Mouse (Mus musculus) embryo, embryonic 10.5 days (tissue): ENCODE measurements around the gene Col25a1.

Source experiments
- DNase-seq: peaks from one replicate; pipeline ENCODE4 v3.0.0-alpha.2; 2015; ENCODE audit warnings: low spot score

The Col25a1 gene

DNA sequence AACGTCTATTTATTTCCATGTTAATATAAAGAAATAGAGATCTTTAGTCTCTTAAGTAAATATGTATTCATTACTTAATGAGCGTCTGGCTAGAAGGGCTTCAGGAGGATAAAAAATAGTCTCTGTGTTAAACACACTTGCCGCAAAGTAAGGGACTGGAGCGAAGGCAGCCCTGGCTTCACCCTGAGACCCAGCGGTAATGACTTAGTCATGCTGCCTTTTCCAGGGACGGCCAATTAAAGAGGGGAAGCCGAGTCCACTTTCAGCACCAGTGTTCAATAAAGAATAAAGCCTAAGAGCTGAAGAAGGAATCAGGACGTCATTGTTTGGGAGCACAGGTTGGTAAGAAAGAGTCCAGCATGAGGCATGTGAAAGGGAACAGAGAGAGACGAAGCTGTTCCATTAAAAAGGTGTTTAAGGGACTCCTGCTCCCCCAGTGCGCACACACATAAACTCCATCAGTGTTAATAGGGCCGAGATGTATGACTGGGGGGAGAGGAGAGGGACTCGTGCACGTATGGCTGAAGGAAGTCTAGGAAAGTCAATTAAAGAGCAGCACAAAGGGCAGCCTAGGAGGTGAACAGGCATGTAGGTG lies 30.1 kb downstream of the Col25a1 start:
- DNase-seq = peak; percentile 26

DNA sequence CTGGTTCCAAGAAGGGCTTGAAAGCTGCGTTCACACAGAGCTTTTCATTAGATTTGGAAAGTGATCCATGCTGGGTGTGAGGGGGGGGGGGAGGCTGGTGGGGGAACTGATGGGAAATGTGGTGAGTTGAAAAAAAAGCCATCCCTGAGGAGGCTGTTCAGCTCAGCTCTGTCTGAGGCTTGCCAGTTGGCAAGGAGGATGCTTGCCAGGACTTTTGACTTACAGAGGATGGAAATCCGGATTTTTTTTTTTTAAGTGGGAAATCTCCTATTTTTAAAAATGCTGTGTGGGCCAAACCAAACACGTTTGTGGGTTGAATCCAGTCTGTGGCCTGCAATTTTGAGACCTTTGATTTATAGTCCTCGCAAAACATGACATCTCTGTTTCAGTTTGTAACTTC lies 35.6 kb downstream of the Col25a1 start:
- DNase-seq = no peak

DNA sequence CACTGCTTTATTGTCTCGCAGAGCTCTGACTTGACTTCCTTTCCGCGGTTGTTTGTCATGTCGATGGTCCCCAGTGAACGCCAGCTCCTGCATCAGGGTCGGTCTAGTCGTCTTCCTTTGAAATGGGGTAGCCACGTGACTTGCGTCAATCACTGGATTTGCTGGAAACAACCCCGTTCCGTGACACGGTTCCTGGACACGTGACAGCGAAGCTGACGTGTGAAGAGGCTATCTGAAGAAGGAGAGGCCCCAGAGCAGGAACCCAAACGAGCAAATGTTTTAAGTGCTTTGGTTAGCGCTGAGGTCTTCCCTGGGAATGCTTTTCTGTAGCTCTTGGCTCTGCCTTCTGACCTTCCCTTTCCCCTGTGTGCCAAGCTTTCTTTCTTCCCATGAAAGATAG lies 41.5 kb downstream of the Col25a1 start:
- no peak for DNase-seq

DNA sequence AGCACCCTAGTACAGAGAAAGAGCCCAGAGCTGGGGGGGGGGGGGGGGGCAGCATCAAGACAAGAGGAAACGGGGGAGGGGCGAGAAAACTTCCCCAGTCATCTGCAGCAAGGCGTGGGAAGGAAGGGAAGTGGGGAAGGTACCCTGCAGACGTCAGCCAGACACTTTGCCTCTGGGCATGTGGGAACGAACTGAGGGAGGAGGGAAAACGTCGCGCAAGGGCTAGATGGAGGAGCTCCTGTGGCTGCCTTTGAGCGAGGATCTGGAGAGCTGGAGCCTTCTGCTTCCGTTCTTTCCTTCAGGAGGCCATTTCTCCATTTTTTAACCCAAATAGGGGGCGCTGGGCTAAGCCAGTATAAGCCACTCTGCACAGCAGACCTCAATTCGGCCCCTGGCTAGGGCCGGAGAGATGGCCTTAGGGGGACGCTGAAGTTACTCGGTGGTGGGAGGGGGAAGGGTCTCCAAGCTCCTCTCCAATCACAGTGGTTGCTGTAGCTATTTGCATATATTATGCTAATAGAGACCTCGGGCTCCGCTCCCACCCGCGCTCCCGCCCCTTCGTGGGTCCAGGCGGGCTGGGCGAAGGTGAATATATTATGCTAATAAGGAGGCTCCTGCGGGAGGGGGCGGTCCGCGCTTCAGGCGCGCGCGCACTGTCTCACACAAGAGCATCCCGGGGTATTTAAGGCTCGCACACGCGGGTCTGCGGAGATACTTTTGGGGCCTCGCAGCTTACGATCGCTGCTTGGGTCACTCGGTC lies 49.1 kb downstream of the Col25a1 start:
- DNase-seq = peak; percentile 93

DNA sequence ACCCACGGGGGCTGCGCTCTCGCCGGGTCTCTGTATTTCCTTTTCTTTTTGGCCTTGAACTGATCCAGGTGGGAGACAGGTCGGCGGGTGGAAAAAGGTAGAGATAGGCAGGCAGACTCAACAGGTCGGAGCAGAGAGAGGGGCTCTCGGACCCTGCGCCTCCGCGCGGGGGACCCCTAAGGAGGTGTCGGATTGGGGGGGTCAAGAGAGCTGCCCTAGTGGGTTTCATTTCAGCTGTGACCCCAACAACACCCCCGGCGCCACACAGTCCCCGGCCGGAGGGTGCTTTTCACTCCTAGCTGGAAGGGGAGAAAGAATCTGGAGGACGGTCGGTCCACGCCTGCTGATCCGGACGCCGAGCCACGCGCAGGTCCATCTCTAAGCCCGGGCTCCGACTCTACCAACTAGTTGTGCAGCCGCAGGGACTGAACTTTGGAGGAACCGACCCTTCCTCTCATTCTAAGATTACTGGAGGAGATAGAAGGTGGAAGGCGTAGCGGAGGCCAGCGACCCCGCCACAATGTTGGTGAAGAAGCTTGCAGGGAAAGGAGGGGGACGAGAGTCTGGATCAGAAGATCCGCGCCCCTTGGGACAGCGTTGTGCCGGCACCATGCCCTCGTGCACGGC lies 49.8 kb downstream of the Col25a1 start:
- DNase-seq = peak; percentile 52

DNA sequence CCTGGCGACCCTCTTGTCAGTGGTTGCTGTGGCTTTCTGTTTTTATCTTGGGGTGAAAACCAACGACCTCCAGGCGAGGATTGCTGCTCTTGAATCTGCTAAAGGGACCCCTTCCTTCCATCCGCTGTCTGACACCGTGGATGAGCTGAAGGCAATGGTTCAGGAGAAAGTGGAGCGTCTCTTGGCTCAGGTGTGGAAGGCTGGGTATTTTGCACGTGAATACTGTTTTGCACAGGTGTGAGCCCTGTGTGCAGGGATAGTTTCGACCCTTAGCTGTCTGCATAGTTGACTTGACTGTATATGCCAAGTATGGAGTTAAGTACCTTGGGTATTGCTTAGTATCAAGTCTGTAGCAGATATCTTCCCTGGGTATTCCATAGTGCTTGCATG lies 50.3 kb downstream of the Col25a1 start:
- DNase-seq = no peak

DNA sequence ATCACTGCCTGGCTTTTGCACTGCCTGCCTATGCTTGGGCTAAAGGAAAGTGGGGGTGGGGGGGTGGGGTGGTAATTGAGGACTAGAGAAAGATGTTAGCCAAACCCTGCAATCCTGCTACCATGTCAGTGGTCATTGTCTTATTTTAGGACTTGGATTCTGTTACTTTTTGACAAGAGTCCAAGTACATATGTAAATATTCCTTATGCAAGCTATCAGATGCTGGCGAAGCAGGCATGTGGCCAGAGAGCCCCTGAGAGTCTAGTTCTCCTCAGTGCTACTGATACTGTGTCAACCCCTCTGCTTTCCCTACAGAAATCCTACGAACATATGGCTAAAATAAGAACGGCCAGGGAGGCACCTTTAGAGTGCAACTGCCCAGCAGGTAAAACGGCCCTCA lies 51.1 kb downstream of the Col25a1 start:
- no peak for DNase-seq

DNA sequence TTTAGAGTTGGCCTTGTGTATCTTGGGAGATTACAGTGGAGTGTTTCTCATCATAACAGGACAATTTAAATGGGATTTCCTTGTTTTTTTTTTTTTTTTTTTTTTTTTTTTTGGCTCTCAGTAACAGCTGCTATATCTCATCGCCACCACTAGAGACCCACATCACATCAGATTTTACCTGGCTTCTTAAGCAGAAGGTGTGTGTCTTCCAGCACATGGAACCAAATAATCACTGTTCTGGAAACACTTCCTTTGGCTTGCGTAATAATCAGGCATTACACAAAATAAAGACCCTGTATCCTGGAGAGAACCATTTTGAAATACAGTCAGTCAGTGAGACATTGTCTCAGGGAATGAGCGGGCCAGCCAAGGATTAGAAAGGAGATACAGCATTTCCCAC lies 53.8 kb downstream of the Col25a1 start:
- DNase-seq = peak; percentile 28

DNA sequence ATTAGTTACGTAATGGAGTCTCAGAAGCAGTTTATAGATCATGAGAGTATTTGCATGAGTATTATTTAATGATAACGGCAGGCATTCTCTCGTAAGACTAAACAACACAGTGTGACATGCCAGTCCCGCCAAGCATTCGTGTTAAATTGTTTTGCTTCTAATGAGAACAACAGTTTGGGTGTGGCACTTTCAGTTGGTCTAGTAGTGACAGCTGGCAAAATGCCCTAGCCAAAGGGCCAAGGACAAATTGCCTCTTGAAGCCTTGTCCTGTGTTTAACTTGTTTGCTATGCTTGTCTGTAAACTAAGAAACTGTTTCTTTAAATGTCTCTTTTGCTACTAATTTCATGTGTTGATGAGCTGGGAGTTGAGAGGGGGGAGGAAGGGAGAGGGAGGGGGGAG lies 56.3 kb downstream of the Col25a1 start:
- no peak for DNase-seq

DNA sequence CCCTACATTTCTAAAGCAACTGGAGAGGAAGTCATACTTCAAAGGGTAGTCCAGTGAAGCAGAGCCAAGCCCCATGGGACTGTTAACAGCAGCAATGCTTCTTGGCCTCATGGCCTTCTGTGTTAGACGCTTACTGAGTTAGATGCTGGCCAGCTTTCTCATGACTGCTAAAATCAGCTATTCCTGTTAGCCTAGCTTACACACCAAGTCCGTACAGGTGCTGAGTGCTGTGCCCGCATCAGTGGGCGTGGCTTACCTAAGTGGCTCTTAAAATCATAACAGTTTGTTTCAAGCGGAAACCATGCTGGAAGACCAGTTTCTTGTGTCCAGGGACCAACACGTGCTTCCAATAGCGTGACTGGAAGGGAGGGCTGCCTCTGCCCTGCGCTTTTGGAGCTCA lies 62.1 kb downstream of the Col25a1 start:
- DNase-seq = no peak

DNA sequence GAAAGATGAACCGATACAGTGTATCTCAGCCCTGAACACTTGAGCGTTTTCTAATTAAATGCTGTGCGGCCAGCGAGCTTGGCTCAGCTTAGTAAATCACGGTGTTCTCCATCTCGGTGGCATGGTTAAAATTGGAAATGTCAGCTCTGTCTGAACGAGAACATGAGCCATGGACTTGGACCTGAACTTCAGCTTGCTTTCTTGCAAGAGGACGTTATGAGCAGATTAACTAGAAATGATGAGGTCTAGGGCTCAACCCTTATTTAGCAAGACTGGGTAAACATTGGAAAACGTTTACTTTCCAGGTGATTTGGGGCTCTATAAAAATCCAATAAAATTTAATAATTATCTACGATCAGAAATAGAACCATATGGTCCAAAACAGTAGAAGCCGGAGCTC lies 83.3 kb downstream of the Col25a1 start:
- DNase-seq = no peak

DNA sequence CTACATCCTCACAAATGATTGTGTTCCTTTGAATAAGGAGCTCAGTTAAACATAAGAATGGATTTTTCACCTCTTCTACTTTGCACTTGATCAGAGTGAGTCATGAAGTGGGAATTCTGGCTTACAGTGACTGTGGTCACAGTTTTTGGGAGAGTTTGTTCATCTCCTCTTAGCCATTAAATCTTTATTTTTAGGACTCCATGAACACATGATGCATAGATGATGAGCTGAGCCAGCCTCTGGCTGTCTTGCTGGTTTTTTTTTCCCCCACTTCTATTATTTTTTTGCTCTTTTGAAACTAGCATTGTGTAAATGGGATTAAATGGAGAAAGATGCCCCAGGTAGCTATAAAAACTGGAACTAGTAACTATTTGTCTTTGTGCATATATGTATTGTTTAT lies 84.8 kb downstream of the Col25a1 start:
- no peak for DNase-seq

DNA sequence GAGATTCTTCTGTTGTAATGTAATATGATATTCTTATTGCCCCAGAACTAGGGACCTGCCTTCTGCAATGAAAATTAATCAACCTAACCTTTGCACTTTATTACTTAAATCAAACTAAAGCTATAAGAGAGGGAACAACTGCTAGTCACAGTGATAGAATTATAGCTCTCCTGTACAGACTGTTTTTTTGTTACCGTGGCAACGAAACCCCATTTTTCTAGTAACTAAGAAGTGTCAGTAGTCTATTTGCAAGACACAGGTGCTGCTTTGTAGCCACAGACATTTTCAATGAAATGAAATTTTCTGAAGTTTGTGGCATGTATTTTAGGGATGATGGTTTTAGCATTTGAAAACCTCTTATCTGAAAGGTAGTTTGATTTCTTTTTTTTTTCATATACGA lies 85.3 kb downstream of the Col25a1 start:
- peak; percentile 26 for DNase-seq

DNA sequence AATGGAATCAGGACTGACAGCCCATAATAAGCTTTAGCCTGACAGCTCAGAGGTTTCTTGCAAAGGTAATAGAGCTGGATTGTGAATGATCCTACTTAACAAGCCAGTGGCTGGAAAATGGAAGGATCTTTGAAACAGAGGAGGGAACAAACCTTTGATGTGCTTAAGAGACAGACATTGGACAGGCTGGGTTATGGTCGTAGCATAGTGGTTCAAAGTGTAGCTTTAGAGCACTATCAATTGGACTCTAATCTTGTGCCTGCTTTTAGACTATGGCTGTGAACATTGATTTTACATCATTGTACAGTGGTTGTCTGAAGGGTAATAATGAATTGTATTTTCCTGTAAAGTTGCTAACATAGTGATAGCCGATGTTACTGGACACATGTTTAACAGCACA lies 86.4 kb downstream of the Col25a1 start:
- no peak for DNase-seq

DNA sequence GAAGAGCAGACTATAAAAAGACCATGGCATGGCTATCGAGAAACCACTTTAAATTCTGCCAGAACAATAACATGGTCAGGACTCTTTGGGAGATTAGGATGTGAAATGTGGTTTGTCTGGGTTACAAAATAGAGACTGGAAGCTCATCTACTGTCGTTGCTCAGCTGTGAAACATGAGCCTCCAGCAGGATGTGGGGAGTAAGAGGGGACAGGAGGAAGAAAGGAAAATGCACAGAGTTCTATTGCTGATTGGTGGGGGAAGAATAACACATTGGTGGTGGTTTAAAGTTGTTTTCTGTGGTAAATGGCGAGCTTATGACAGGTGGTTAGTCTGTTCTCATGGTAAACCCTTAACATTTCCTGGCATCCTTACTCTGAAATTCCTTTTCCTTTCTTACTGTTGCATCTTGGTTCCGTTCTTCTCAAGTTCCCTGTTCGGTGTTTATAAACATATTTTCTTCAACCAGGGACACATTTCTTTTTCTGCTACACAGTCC lies 87.0 kb downstream of the Col25a1 start:
- DNase-seq = no peak

DNA sequence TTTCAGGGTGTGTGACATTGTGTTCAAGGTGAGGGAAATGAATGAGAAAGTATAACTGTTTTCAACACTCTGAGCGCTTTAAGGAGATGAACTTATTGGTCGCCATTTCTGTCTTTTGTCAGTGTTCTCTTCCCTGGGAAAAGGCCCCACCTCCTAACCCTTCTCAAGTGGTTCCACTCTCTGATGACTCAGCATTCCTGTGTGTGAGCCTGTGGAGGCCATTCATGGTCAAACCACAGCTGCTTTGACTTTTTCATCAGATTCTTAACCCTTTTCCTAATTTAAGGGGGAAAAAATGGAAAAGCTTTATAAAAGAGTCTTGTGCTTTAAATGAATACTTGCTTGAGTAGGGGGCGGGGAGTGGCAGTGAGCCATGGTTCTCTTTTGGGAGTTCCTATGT lies 89.5 kb downstream of the Col25a1 start:
- DNase-seq = no peak

DNA sequence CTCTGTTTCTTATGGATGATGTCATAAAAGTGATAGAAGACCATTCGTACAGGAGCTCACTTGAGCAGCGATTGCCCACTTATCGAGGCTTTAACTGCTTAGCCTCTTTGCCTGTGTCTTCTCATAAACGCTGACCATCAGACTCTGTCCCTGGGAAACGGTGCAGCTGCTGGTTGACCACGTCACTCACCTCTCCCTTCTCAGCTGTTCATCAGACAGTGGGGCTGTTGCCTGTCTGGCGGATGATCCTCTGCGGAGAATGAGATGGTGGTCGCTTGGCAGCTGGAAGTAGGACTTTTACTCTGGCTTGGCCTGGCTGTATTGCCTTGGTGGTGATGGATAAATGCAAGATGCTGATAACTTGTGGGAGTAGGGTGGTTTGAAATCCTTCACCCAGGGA lies 96.9 kb downstream of the Col25a1 start:
- DNase-seq = no peak

DNA sequence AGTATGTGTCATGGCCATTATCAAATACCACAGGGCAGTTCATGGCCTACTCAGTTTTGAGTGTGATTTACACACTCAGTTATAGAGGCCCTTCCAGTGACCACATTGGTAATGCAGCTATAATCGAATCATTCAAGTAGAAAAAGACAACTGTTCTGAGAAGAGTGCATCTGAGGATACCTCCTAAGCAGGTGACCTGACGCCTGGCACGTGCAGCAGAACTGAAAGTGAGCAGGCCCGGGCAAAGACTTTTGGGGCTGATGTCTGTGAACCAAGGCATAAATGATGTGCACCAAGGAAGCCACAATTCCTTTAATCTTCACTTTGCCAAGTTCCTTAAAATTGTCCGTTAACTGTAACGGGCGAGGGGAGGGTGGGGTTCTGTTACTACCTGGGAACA lies 101.6 kb downstream of the Col25a1 start:
- DNase-seq = no peak

DNA sequence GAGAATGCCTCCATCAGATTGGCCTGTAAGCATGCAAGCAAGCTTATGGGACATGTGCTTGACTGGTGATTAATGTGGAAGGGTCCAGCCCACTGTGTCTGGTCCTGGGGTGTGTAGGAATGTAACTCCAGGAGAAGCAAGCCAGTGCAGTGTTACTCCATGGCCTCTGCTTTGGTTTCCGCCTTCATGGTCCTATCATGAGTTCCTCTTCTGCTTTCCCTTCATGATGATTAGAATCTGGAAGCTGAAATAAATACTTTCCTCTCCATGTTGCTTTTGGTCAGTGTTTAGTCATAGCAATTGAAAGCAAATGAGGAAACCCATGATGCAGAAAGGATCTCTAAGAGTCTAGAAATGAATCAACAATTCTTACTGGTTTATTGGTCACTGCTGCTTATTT lies 103.9 kb downstream of the Col25a1 start:
- DNase-seq = no peak

DNA sequence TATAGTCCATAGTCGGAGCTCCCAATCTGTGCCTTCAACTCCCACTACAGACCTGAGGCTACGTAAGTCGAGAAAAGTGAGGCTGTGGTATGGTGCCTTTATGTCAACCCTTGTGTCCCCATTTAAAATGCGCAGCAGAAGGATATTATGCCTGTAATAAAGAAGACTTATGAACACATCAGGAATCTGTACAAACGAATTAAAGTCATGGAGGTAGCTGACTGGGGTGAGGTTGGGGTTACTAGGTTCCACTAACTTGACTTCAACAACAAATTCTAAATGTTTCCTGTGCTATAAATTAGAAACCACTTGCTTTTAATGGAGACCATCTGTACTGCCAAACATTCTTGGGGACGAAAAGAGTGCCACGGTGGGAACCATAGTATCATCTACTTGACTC lies 104.8 kb downstream of the Col25a1 start:
- DNase-seq = peak; percentile 14

DNA sequence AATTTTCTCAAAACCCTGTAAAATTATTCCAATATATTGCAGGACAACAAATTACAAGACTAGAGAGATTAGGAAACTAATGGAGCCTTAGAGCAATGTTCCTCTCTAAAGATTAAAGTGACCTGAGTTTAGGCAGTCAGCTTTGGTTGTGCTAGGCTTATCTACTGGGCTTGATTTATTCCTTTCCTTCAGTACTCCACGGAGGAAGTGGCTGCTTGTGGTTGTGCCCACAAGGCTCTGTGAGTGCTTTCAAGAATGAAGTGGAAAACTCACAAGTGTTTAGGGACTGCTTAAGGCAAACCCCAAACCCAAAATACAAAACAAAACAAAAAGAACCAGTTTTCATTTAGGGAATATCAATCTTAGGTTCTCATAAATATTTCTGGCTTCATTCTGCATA lies 106.6 kb downstream of the Col25a1 start:
- no peak for DNase-seq

DNA sequence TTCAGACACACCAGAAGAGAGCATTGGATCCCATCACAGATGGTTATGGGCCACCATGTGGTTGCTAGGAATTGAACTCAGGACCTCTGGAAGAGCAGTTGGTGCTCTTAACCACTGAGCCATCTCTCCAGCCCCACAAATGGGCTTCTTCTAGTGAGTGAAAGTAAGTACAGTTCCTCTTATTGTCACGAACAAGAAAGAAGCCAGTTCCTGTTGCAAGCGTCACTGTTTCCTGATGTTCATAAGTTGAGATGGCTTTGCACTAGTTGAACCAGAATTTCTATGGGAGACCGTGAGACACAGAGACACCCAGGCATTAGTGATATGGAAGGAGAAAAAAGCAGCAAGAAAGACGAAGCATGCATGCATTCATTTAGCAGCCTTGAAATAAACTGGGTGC lies 110.6 kb downstream of the Col25a1 start:
- no peak for DNase-seq

DNA sequence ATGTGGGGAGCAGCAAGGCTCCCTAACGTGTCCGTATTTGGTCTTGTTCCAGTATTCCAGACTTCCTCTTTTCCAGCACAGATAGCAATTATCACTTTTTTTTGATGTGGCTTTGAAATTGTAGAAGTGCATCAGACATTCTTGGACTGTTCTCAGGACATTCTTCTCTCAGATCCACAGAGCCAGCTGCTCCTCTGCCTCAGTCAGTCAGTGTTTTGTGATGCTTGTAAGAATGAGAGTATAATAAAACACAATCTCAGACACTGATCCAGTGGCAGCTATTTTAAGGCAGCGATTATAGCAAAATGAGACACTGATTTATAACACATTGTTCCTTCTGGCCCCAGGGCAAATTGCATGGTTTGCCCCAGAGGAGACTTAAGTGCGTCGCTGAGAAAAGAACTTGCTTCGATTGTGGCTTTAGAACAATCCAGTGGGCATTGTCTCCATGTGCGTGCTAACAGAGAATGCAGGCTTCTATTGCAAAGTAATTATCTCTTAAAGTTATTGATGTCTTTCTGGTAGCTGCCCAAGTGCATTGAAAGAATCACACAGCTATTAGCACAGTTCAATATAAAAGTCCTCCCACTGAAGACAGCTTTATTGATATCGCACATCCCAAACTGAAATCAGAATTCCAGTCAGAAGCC lies 111.5 kb downstream of the Col25a1 start:
- DNase-seq = peak; percentile 19
